Mouse (Mus musculus) cerebellum, postnatal 14 days (tissue): ENCODE data around the gene Gja5.
"Not testable (repeated sequence)": the region's sequence is repeated elsewhere in the genome, so short reads cannot be mapped to it uniquely, and the experiment has no call there.

Source experiments
- DNase-seq, 2 experiments: peaks; one replicate each; pipeline ENCODE4 v3.0.0; 2021; ENCODE audit warnings: mixed read lengths in 2 of 2

The Gja5 gene

GRCm38 (mm10) chr3:97039721-97040120 lies 135.2 kb downstream of the Gja5 start:
- DNase-seq, result no peak

- no peak for DNase-seq
These were observed 139.7 kb downstream of the Gja5 start for GRCm38 (mm10) chr3:97044188-97044587.

GRCm38 (mm10) chr3:97047757-97048156 lies 143.3 kb downstream of the Gja5 start:
- DNase-seq, result no peak

- DNase-seq, result peak; percentile 18 to 40
These were observed 143.9 kb downstream of the Gja5 start for GRCm38 (mm10) chr3:97048360-97048759.

GRCm38 (mm10) chr3:97051264-97051744 lies 146.8 kb downstream of the Gja5 start:
- peak in 1 of 2 experiments; percentile 16 for DNase-seq

- peak; percentile 15 to 17 for DNase-seq
These were observed 147.7 kb downstream of the Gja5 start for GRCm38 (mm10) chr3:97052069-97052799.

- no peak for DNase-seq
These were observed 154.2 kb downstream of the Gja5 start for GRCm38 (mm10) chr3:97058704-97059103.

GRCm38 (mm10) chr3:97060119-97060518 lies 155.6 kb downstream of the Gja5 start:
- DNase-seq, result no peak

- no peak for DNase-seq
These were observed 158.3 kb downstream of the Gja5 start for GRCm38 (mm10) chr3:97062814-97063213.

GRCm38 (mm10) chr3:97064046-97064445 lies 159.6 kb downstream of the Gja5 start:
- DNase-seq, result no peak

- DNase-seq, result peak; percentile 21 to 58
These were observed 165.1 kb downstream of the Gja5 start for GRCm38 (mm10) chr3:97069589-97069988.

- not testable (repeated sequence) for DNase-seq
These were observed 167.4 kb downstream of the Gja5 start for GRCm38 (mm10) chr3:97071916-97072315.

GRCm38 (mm10) chr3:97072361-97072760 lies 167.9 kb downstream of the Gja5 start:
- not testable (repeated sequence) for DNase-seq

GRCm38 (mm10) chr3:97075744-97076350 lies 171.4 kb downstream of the Gja5 start:
- not testable (repeated sequence) for DNase-seq

GRCm38 (mm10) chr3:97076412-97076811 lies 171.9 kb downstream of the Gja5 start:
- peak; percentile 40 to 43 for DNase-seq

GRCm38 (mm10) chr3:97078436-97078835 lies 173.9 kb downstream of the Gja5 start:
- DNase-seq, result no peak

GRCm38 (mm10) chr3:97082156-97082555 lies 177.7 kb downstream of the Gja5 start:
- no peak for DNase-seq

GRCm38 (mm10) chr3:97087326-97087725 lies 182.8 kb downstream of the Gja5 start:
- peak; percentile 21 to 56 for DNase-seq

- not testable (repeated sequence) for DNase-seq
These were observed 183.8 kb downstream of the Gja5 start for GRCm38 (mm10) chr3:97088291-97088690.

GRCm38 (mm10) chr3:97091971-97092370 lies 187.5 kb downstream of the Gja5 start:
- DNase-seq, result not testable (repeated sequence)

- DNase-seq, result not testable (repeated sequence)
These were observed 192.2 kb downstream of the Gja5 start for GRCm38 (mm10) chr3:97096664-97097063.

GRCm38 (mm10) chr3:97100784-97101641 lies 196.5 kb downstream of the Gja5 start:
- DNase-seq, result peak; percentile 9 to 15

- DNase-seq, result not testable (repeated sequence)
These were observed 199.5 kb downstream of the Gja5 start for GRCm38 (mm10) chr3:97103946-97104345.
